Mouse (Mus musculus) 3T3-L1 (cell line): ENCODE data around the gene Micu2.

ENCODE experiments used
- DNase-seq: peaks from one replicate; pipeline ENCODE4 v3.0.0-alpha.2; 2015; ENCODE audit warnings: low read depth, low spot score

Micu2 gene

DNA sequence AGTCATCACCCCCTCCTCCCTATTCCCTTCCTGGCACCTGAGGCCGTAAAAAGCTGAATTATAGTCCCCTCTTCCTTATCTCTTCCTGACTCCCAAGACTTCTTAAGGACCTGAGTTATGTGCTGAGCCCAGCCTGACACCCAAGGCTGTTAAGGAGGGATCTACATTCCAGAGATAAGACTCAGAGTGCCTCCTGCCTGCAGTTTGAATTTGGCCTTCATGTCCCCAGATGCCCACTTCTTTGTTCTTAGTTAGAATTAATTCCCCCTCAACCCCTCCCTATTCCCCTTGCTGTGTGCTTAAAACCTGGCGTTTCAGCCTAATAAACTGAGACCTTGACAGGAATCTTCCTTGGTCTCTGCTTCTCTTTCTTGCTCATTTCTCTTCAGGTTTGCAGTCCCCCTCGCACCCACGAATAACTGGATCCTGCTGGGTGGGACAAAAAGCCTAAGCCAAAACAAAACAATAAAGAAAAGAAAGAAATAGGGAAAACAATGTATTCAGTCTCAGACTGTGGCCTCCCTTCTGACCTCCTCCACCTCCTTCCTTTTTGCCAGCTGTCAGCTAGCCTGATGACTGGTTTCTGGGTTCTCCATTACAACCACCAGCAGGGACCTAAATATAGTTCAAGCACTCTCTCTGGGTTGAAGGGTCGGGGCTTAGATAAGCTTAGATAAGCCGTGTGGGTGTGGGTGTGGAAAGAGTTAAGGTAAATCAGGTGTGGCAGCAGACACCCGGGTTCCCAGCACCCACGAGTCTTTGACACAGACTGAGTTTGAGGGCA is 102.8 kb downstream of the Micu2 start:
- DNase-seq: peak; percentile 40

GRCm38 (mm10) chr14:57894346-57894745 is 104.7 kb downstream of the Micu2 start:
- DNase-seq: peak; percentile 43

GRCm38 (mm10) chr14:57892961-57893360 is 106.1 kb downstream of the Micu2 start:
- no peak for DNase-seq

GRCm38 (mm10) chr14:57890011-57890842 is 108.8 kb downstream of the Micu2 start, which contains the start of gene Zdhhc20:
Gene Zdhhc20, minus strand, starts transcription at chr14:57890276.
- peak; percentile 88 for DNase-seq

GRCm38 (mm10) chr14:57889541-57890010 is 109.5 kb downstream of the Micu2 start:
- peak; percentile 79 for DNase-seq

- no peak for DNase-seq
Measured at GRCm38 (mm10) chr14:57887171-57887570, 111.9 kb downstream of the Micu2 start.

GRCm38 (mm10) chr14:57886032-57886431 is 113.0 kb downstream of the Micu2 start:
- no peak for DNase-seq

- peak; percentile 44 for DNase-seq
Measured at GRCm38 (mm10) chr14:57883341-57883740, 115.7 kb downstream of the Micu2 start.

DNA sequence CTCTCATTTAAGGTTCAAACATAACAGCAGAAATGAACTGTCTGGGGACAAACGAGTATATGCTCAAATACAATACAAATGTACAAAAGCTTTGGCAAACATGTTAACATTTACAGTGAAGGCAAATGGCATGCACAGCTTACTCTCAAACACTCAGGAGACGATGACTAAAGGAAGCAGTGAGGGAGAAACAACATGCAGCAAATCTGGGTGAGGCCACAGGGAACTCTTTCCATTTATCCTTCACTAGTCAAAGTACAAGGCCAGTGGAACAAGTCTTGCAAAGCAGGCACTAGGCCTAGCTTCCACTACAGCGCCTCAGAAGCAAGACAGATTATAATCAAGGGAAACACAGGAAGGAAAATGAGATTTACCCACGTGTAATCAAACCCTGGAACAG is 116.3 kb downstream of the Micu2 start:
- DNase-seq: peak; percentile 34

GRCm38 (mm10) chr14:57881793-57882192 is 117.3 kb downstream of the Micu2 start:
- DNase-seq: peak; percentile 74

- peak; percentile 32 for DNase-seq
Measured at GRCm38 (mm10) chr14:57881074-57881473, 118.0 kb downstream of the Micu2 start.

GRCm38 (mm10) chr14:57877921-57878320 is 121.1 kb downstream of the Micu2 start:
- DNase-seq: no peak

- DNase-seq: peak; percentile 63
Measured at GRCm38 (mm10) chr14:57866676-57867276, 132.3 kb downstream of the Micu2 start.
